21 mouse cellular contexts compared by ENCODE assay signal in the genomic region with DNA sequence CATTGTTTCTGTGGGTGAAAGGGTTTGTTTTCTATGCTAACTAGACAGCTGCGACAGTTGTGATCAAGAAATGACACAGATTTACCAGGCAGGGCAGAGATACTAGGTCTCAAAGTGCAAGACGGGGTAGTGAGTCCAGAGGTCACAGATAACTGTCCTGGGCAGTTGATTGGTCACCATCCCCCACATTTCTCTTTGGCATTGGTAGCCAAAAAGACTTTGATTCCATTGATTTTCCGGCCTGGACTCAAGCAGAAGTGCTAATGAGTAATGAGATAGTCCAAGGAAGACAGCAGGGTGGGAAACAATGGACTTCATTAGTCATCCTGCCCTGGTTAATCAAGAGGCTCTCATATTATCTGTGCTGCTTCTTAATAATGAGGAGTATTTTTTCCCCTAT. TPM values are rescaled to one million over a fixed set of nuclear protein-coding genes. Genes with fewer than 3 reads are reported as not detected.
A peak's percentile ranks its signal among the peaks of the same experiment; 100 is the strongest.
DNase-seq lines count a peak whose midpoint lies in the region; ATAC-seq and TF ChIP-seq lines count a peak whose summit lies in the region.
"Had no signal": no experiment of that assay in that cellular context is flagged by ENCODE, and none has a peak within 500 bp of the region (broad histone marks: within the 10 kb centered on the region; RNA-seq: fewer than 3 reads in every experiment).

No protein-coding gene starts in this region.

- WGBS in heart, embryonic 16.5 days, result 58% methylated on average over 3 of the region's 3 CpGs
- 61% methylated on average over 3 of the region's 3 CpGs for WGBS in intestine, embryonic 16.5 days
- 80% methylated on average over 3 of the region's 3 CpGs for WGBS in cerebellum, adult 2 months

- peaks cover 25% of the 10 kb centered on the region for H3K36me3 ChIP-seq in heart, embryonic 16.5 days (ENCODE audit: control insufficient read depth, insufficient read depth)
- no peaks in the 10 kb centered on the region for H3K36me3 ChIP-seq in intestine, embryonic 16.5 days (ENCODE audit: control insufficient read depth, insufficient read depth, low read length)
- H3K36me3 ChIP-seq: neural tube, embryonic 15.5 days had no signal

- no peak overlapping the region for H3K27ac ChIP-seq in heart, embryonic 16.5 days (ENCODE audit: low read length)
- peak overlapping the region; percentile 13; the same call in 1 of the 2 replicates for H3K27ac ChIP-seq in intestine, embryonic 16.5 days (ENCODE audit: low read length)
- no peak overlapping the region for H3K27ac ChIP-seq in cerebellum, adult 2 months (ENCODE audit: insufficient read depth, low read length)
- H3K27ac ChIP-seq: embryonic facial prominence, embryonic 10.5 days; hindbrain, postnatal 0 days; limb, embryonic 12.5 days; midbrain, embryonic 13.5 days; neural tube, embryonic 15.5 days had no signal

- H3K4me3 ChIP-seq in heart, embryonic 16.5 days (ENCODE audit: low read length), result no peak overlapping the region
- H3K4me3 ChIP-seq in intestine, embryonic 16.5 days (ENCODE audit: low read length), result no peak overlapping the region
- H3K4me3 ChIP-seq in cerebellum, adult 2 months (replicated peaks; ENCODE audit: insufficient read depth, low read depth, low read length), result no peak overlapping the region
- H3K4me3 ChIP-seq: embryonic facial prominence, embryonic 10.5 days; erythroblast, embryonic 14.5 days; limb, embryonic 12.5 days; midbrain, embryonic 13.5 days; neural tube, embryonic 15.5 days had no signal

- no peak for TF ChIP-seq CTCF in cerebellum, adult 2 months (IDR thresholded peaks at IDR 0.05; ENCODE audit: borderline replicate concordance, insufficient read depth, low read depth, low read length)

- DNase-seq in heart, adult 9 months (ENCODE audit: low spot score in 2 of 2), result no peak
- peak; percentile 93 for DNase-seq in Muller cell, postnatal 12 days (ENCODE audit: inconsistent ontology term)
- peak; percentile 21 for DNase-seq in retina, embryonic 14.5 days (ENCODE audit: low spot score)
- DNase-seq in cerebellum, adult 2 months, result no peak
- DNase-seq in c-Kit-positive CD71-positive TER-119-positive erythroid progenitor cells, embryonic 14.5 days (ENCODE audit: low spot score), result no peak
- no peak for DNase-seq in right cerebral cortex, adult 18-20 months
- DNase-seq: B cell, adult 2 months; cerebellum, postnatal 25 days; thymus, adult 2 months had no signal

- no peak overlapping the region for H3K4me2 ChIP-seq in heart, embryonic 16.5 days (ENCODE audit: low read depth, low read length)
- H3K4me2 ChIP-seq in intestine, embryonic 16.5 days (ENCODE audit: low read depth, low read length), result no peak overlapping the region
- H3K4me2 ChIP-seq: limb, embryonic 12.5 days; midbrain, embryonic 13.5 days; neural tube, embryonic 15.5 days had no signal

- H3K9ac ChIP-seq in heart, embryonic 16.5 days (ENCODE audit: low read length), result no peak overlapping the region
- H3K9ac ChIP-seq in intestine, embryonic 16.5 days (ENCODE audit: low read depth, low read length), result no peak overlapping the region
- H3K9ac ChIP-seq: limb, embryonic 12.5 days; midbrain, embryonic 13.5 days; neural tube, embryonic 15.5 days had no signal

- 0 out of 2 replicates have a peak, but pooled peaks have one; percentile 18 for ATAC-seq in heart, embryonic 16.5 days (replicated peaks; ENCODE audit: extremely low read depth, insufficient read depth, low FRiP score)
- peak; percentile 97 for ATAC-seq in intestine, embryonic 16.5 days
- ATAC-seq: activated CD4-positive, CD25-positive, alpha-beta regulatory T cell, adult 4 months; forebrain, embryonic 16.5 days; hindbrain, postnatal 0 days; midbrain, embryonic 13.5 days; Patski had no signal

- TF ChIP-seq POLR2A in cerebellum, adult 2 months (IDR thresholded peaks at IDR 0.05; ENCODE audit: borderline replicate concordance, insufficient read depth, low read length), result no peak

- no peaks in the 10 kb centered on the region for H3K27me3 ChIP-seq in heart, embryonic 16.5 days (ENCODE audit: control insufficient read depth, insufficient read depth, low read length)
- H3K27me3 ChIP-seq in intestine, embryonic 16.5 days (replicated peaks; ENCODE audit: control insufficient read depth, insufficient read depth, low read length), result no peaks in the 10 kb centered on the region
- no peaks in the 10 kb centered on the region; the same call in 1 of the 2 replicates for H3K27me3 ChIP-seq in cerebellum, adult 2 months (ENCODE audit: control insufficient read depth, insufficient read depth, low read length)
- H3K27me3 ChIP-seq: limb, embryonic 12.5 days; midbrain, embryonic 13.5 days; neural tube, embryonic 15.5 days; Patski had no signal

- no peaks in the 10 kb centered on the region for H3K9me3 ChIP-seq in heart, embryonic 16.5 days (replicated peaks; ENCODE audit: control insufficient read depth, low read length)
- no peaks in the 10 kb centered on the region for H3K9me3 ChIP-seq in intestine, embryonic 16.5 days (ENCODE audit: control insufficient read depth, low read length)
- H3K9me3 ChIP-seq: midbrain, embryonic 13.5 days; neural tube, embryonic 15.5 days had no signal

- no peaks in the 10 kb centered on the region for H3K4me1 ChIP-seq in heart, embryonic 16.5 days (ENCODE audit: control insufficient read depth, insufficient read depth, low read length)
- H3K4me1 ChIP-seq in intestine, embryonic 16.5 days (ENCODE audit: control insufficient read depth, insufficient read depth, low read length), result no peaks in the 10 kb centered on the region
- H3K4me1 ChIP-seq in cerebellum, adult 2 months (ENCODE audit: control insufficient read depth, insufficient read depth, low read length), result no peaks in the 10 kb centered on the region
- H3K4me1 ChIP-seq: embryonic facial prominence, embryonic 10.5 days; limb, embryonic 12.5 days; midbrain, embryonic 13.5 days; neural tube, embryonic 15.5 days had no signal

RNA-seq across cellular contexts. Expression of a gene that starts 16.1 kb away (rescaled TPM):
- not detected in 2 replicates for polyA plus RNA-seq in heart, embryonic 16.5 days (2015; fragmentation: Nextera tagmentation; extraction: Ambion mirVana)
- polyA plus RNA-seq in intestine, embryonic 16.5 days (2015; fragmentation: Nextera tagmentation; extraction: Ambion mirVana), result 22.0 and 35.6 TPM in 2 replicates
- polyA plus RNA-seq in cerebellum, adult 2 months (2012; rRNA removed), result 0.19 TPM in 1 of 2 replicates, not detected in the other
- polyA plus RNA-seq: activated CD4-positive, CD25-positive, alpha-beta regulatory T cell, adult 4 months; embryonic facial prominence, embryonic 10.5 days; erythroblast, embryonic 14.5 days; forebrain, embryonic 16.5 days; hindbrain, postnatal 0 days; limb, embryonic 12.5 days; lung, embryonic 16.5 days; midbrain, embryonic 13.5 days; neural tube, embryonic 15.5 days; Patski; thymus, adult 2 months had no signal

Comparison
In these comparisons a context has a peak if more than half of its experiments do, and no peak if none do; other contexts are left out.
1. DNase-seq: peak in Muller cell, postnatal 12 days (single experiment) and retina, embryonic 14.5 days (single experiment); none in heart, adult 9 months (0 of 2), cerebellum, adult 2 months (0 of 2), c-Kit-positive CD71-positive TER-119-positive erythroid progenitor cells, embryonic 14.5 days (single experiment) and right cerebral cortex, adult 18-20 months (single experiment).
2. RNA of a gene that starts 16.1 kb away (polyA plus RNA-seq): 22.0 to 35.6 TPM in intestine, embryonic 16.5 days; 0.19 TPM in cerebellum, adult 2 months and not detected in heart, embryonic 16.5 days; every median in the first group is over 10 times any median in the second.